ENCODE assay signal across 8 mouse cellular contexts in the genomic region with DNA sequence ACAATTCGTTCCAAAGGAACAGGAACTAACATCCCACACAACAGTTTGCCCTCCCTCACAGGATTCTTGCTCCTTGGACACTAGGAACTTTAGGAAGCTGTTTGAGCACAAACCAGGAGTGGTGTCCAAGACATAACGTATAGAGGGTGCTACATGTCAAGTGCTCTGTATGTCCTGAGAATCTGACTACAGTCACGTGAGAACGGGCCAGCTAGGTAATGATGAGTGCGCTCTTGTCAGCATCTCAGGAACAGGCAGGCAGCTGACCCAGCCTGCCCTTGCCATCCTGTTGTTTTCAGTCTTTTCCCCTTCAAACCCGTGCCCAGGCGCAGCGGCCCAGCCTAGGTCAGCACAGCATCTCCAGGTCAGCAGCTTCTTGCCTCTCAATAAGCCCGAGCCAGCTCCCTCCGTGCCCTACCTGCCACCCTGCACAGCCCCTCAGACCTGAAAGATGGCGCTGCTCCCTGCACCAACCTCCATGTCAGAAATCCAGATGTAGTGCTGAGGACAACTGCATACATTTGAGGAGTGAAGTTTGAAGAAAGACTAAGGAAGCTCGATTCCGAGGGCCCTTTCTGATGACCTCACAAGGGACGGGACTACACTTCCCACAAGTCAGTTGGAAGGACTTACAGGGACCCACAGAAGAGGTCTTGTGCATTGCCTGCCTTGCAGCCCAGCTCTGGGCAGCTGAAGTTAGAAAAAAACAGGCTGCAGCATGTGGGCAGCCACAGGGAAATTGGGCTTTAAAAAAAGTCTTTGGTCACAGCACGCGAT. TPM values are rescaled to one million over a fixed set of nuclear protein-coding genes. Genes with fewer than 3 reads are reported as not detected.
A peak's percentile ranks its signal among the peaks of the same experiment; 100 is the strongest.
DNase-seq lines count a peak whose midpoint lies in the region; ATAC-seq and TF ChIP-seq lines count a peak whose summit lies in the region.
"Not testable (repeated sequence)": the region's sequence is repeated elsewhere in the genome, so short reads cannot be mapped to it uniquely, and the experiment has no call there.

No protein-coding gene starts in this region.

- not testable (repeated sequence) for H3K4me1 ChIP-seq in ES-Bruce4 (ENCODE audit: control insufficient read depth, insufficient read depth, low read length); forebrain, embryonic 13.5 days; liver, postnatal 0 days (ENCODE audit: insufficient read depth); neural tube, embryonic 14.5 days (ENCODE audit: control insufficient read depth, insufficient read depth, low read length)

- TF ChIP-seq EP300 in ES-Bruce4 (IDR thresholded peaks at IDR 0.05; ENCODE audit: insufficient read depth, low read depth, low read length); liver, postnatal 0 days (IDR thresholded peaks at IDR 0.05; ENCODE audit: low read depth): not testable (repeated sequence)

- TF ChIP-seq CTCF in ES-Bruce4 (IDR thresholded peaks at IDR 0.05; ENCODE audit: low read depth, low read length): not testable (repeated sequence)
- peak; percentile 22; the same call in 1 of the 2 replicates for TF ChIP-seq CTCF in liver, postnatal 0 days (IDR thresholded peaks at IDR 0.05; ENCODE audit: low read depth)

- H3K36me3 ChIP-seq in ES-Bruce4 (ENCODE audit: control insufficient read depth, insufficient read depth, low read length, poor library complexity, severe bottlenecking); forebrain, embryonic 13.5 days (ENCODE audit: poor library complexity, severe bottlenecking); liver, postnatal 0 days (replicated peaks; ENCODE audit: insufficient read depth, low read length); neural tube, embryonic 14.5 days (ENCODE audit: control insufficient read depth, insufficient read depth, low read length): not testable (repeated sequence)

- H3K4me3 ChIP-seq in ES-Bruce4 (ENCODE audit: low read depth, low read length): peak overlapping the region; percentile 95
- H3K4me3 ChIP-seq in forebrain, embryonic 13.5 days: peak overlapping the region; percentile 79
- peak overlapping the region; percentile 79 for H3K4me3 ChIP-seq in liver, postnatal 0 days (ENCODE audit: low read depth, low read length)
- H3K4me3 ChIP-seq in neural tube, embryonic 14.5 days (ENCODE audit: low read depth, low read length): peak overlapping the region; percentile 57

- peak; percentile 92 for DNase-seq in heart, postnatal 10 days
- DNase-seq in large intestine, adult 2 months (ENCODE audit: low read depth, low spot score): peak; percentile 74
- DNase-seq in liver, postnatal 0 days: peak; percentile 78
- peak; percentile 78 for DNase-seq in testis, postnatal 10 days (ENCODE audit: low spot score)

- peak overlapping the region; percentile 47; the same call in 1 of the 2 replicates for H3K9ac ChIP-seq in ES-Bruce4 (ENCODE audit: low read depth, poor library complexity, severe bottlenecking)
- peak overlapping the region; percentile 81 for H3K9ac ChIP-seq in forebrain, embryonic 13.5 days
- peak overlapping the region; percentile 86 for H3K9ac ChIP-seq in liver, postnatal 0 days (replicated peaks)
- peak overlapping the region; percentile 70 for H3K9ac ChIP-seq in neural tube, embryonic 14.5 days (replicated peaks; ENCODE audit: low read depth, low read length)

- WGBS in forebrain, embryonic 13.5 days: 9% methylated on average over 16 of the region's 16 CpGs
- WGBS in large intestine, adult 2 months: 5% methylated on average over 16 of the region's 16 CpGs
- 9% methylated on average over 16 of the region's 16 CpGs for WGBS in liver, postnatal 0 days (ENCODE audit: insufficient replicate concordance)
- WGBS in neural tube, embryonic 14.5 days: 14% methylated on average over 16 of the region's 16 CpGs

- H3K27ac ChIP-seq in ES-Bruce4 (ENCODE audit: insufficient read depth, low read length); forebrain, embryonic 13.5 days; neural tube, embryonic 14.5 days (ENCODE audit: low read depth, low read length): not testable (repeated sequence)
- 0 out of 2 replicates have a peak overlapping the region, but pooled peaks have one; percentile 11 for H3K27ac ChIP-seq in liver, postnatal 0 days (ENCODE audit: low read depth)

- not testable (repeated sequence) for H3K27me3 ChIP-seq in ES-Bruce4 (ENCODE audit: control insufficient read depth, insufficient read depth, low read length, poor library complexity, severe bottlenecking); forebrain, embryonic 13.5 days; liver, postnatal 0 days (ENCODE audit: insufficient read depth, low read length); neural tube, embryonic 14.5 days (ENCODE audit: control insufficient read depth, insufficient read depth, low read length)

- TF ChIP-seq POLR2A in ES-Bruce4 (IDR thresholded peaks at IDR 0.05; ENCODE audit: insufficient read depth, low read length): peak; percentile 35

- H3K9me3 ChIP-seq in ES-Bruce4 (replicated peaks; ENCODE audit: control insufficient read depth, insufficient read depth, low read length, poor library complexity, severe bottlenecking); forebrain, embryonic 13.5 days (replicated peaks); liver, postnatal 0 days (ENCODE audit: low read length); neural tube, embryonic 14.5 days (ENCODE audit: control insufficient read depth, low read length): not testable (repeated sequence)

- intact Hi-C loops in heart, postnatal 10 days (cut with DNase I): loop anchor here (1.0 to 10.0 kb wide), 4 partner anchors 40 to 578 kb away; a partner anchor contains a TSS

- H3K4me2 ChIP-seq in forebrain, embryonic 13.5 days: peak overlapping the region; percentile 80
- H3K4me2 ChIP-seq in liver, postnatal 0 days (ENCODE audit: low read depth, low read length): peak overlapping the region; percentile 72
- H3K4me2 ChIP-seq in neural tube, embryonic 14.5 days (ENCODE audit: low read depth, low read length): peak overlapping the region; percentile 65

- peak; percentile 100 for ATAC-seq in cerebellum, adult (ENCODE audit: insufficient number of reproducible peaks, low FRiP score, low TSS enrichment)
- ATAC-seq in forebrain, embryonic 13.5 days: peak; percentile 100
- ATAC-seq in liver, postnatal 0 days: peak; percentile 100
- ATAC-seq in neural tube, embryonic 14.5 days (ENCODE audit: low read depth): peak; percentile 100

RNA-seq across cellular contexts. Expression of a gene that starts 3.7 kb away (rescaled TPM):
- 19.1 and 21.6 TPM in 2 replicates for polyA plus RNA-seq in ES-Bruce4 (2011; ENCODE audit: insufficient read depth, insufficient read length, low read depth, missing spikeins)
- 13.0 and 16.2 TPM in 2 replicates for polyA plus RNA-seq in forebrain, embryonic 13.5 days (2015; fragmentation: Nextera tagmentation; extraction: Ambion mirVana)
- 1 to 10 TPM; 6.4 to 8.1 TPM for total RNA-seq in heart, postnatal 10 days (2021)
- polyA plus RNA-seq in large intestine, adult 2 months (2012; rRNA removed): 1.7 and 5.0 TPM in 2 replicates
- polyA plus RNA-seq in liver, postnatal 0 days (2015; fragmentation: Nextera tagmentation; extraction: Ambion mirVana): 1.8 and 1.9 TPM in 2 replicates
- polyA plus RNA-seq in neural tube, embryonic 14.5 days (2014; fragmentation: Nextera tagmentation; extraction: Ambion mirVana): 15.2 and 17.3 TPM in 2 replicates

RNA-seq across cellular contexts. Expression of a gene that starts 45.6 kb away (rescaled TPM):
- 10.8 and 11.1 TPM in 2 replicates for polyA plus RNA-seq in ES-Bruce4 (2011; ENCODE audit: insufficient read depth, insufficient read length, low read depth, missing spikeins)
- 3.7 and 3.9 TPM in 2 replicates for polyA plus RNA-seq in forebrain, embryonic 13.5 days (2015; fragmentation: Nextera tagmentation; extraction: Ambion mirVana)
- 1 to 10 TPM; 4.5 to 4.9 TPM for total RNA-seq in heart, postnatal 10 days (2021)
- polyA plus RNA-seq in large intestine, adult 2 months (2012; rRNA removed): 0.75 and 1.3 TPM in 2 replicates
- 0.58 and 1.1 TPM in 2 replicates for polyA plus RNA-seq in liver, postnatal 0 days (2015; fragmentation: Nextera tagmentation; extraction: Ambion mirVana)
- 4.1 and 5.1 TPM in 2 replicates for polyA plus RNA-seq in neural tube, embryonic 14.5 days (2014; fragmentation: Nextera tagmentation; extraction: Ambion mirVana)

RNA-seq across cellular contexts. Expression of a gene that starts 45.6 kb away (rescaled TPM):
- polyA plus RNA-seq in ES-Bruce4 (2011; ENCODE audit: insufficient read depth, insufficient read length, low read depth, missing spikeins): 13.8 and 15.6 TPM in 2 replicates
- not detected in 2 replicates for polyA plus RNA-seq in forebrain, embryonic 13.5 days (2015; fragmentation: Nextera tagmentation; extraction: Ambion mirVana)
- total RNA-seq in heart, postnatal 10 days (2021): 1 to 10 TPM in 1 of 2 experiments, under 1 TPM in 1; 0.89 to 2.0 TPM
- 0.18 TPM in 1 of 2 replicates, not detected in the other for polyA plus RNA-seq in large intestine, adult 2 months (2012; rRNA removed)
- 0.08 TPM in 1 of 2 replicates, not detected in the other for polyA plus RNA-seq in liver, postnatal 0 days (2015; fragmentation: Nextera tagmentation; extraction: Ambion mirVana)
- 1.2 TPM in 1 of 2 replicates, not detected in the other for polyA plus RNA-seq in neural tube, embryonic 14.5 days (2014; fragmentation: Nextera tagmentation; extraction: Ambion mirVana)

RNA-seq across cellular contexts. Expression of a gene that starts 45.8 kb away (rescaled TPM):
- 12.1 and 12.6 TPM in 2 replicates for polyA plus RNA-seq in ES-Bruce4 (2011; ENCODE audit: insufficient read depth, insufficient read length, low read depth, missing spikeins)
- 10.1 and 10.5 TPM in 2 replicates for polyA plus RNA-seq in forebrain, embryonic 13.5 days (2015; fragmentation: Nextera tagmentation; extraction: Ambion mirVana)
- 1 to 10 TPM; 5.8 to 7.4 TPM for total RNA-seq in heart, postnatal 10 days (2021)
- 0.58 and 1.1 TPM in 2 replicates for polyA plus RNA-seq in large intestine, adult 2 months (2012; rRNA removed)
- 0.69 and 0.99 TPM in 2 replicates for polyA plus RNA-seq in liver, postnatal 0 days (2015; fragmentation: Nextera tagmentation; extraction: Ambion mirVana)
- polyA plus RNA-seq in neural tube, embryonic 14.5 days (2014; fragmentation: Nextera tagmentation; extraction: Ambion mirVana): 6.1 TPM in 2 replicates
